Mouse (Mus musculus) neural tube, embryonic 12.5 days (tissue): ENCODE data around the gene Gm49383. TPM values are rescaled to one million over a fixed set of nuclear protein-coding genes. Genes with fewer than 3 reads are reported as not detected.

Experiments
- ATAC-seq: fragments of 200-750 bp; cut with Nextera tagmentation; 2 replicates; pipeline ENCODE4 v1.8.0; 2017; ENCODE audit warnings: low read depth, mild to moderate bottlenecking, moderate TSS enrichment, moderate library complexity; ENCODE audit not compliant: low FRiP score
- H3K27ac ChIP-seq: fragments of 300-500 bp; sonication (generic); 2 replicates; pipeline ENCODE4 v1.5.1; 2016
- H3K27me3 ChIP-seq: fragments of 300-500 bp; sonication (generic); replicated peaks from 2 replicates; pipeline ENCODE4 v1.6.1; 2016; ENCODE audit warnings: mild to moderate bottlenecking
- H3K36me3 ChIP-seq: fragments of 300-500 bp; sonication (generic); 2 replicates; pipeline ENCODE4 v1.6.1; 2016; ENCODE audit warnings: mild to moderate bottlenecking
- H3K4me1 ChIP-seq: fragments of 300-500 bp; sonication (generic); 2 replicates; pipeline ENCODE4 v1.6.1; 2016
- H3K4me2 ChIP-seq: fragments of 300-500 bp; sonication (generic); replicated peaks from 2 replicates; pipeline ENCODE4 v1.6.1; 2016; ENCODE audit warnings: mild to moderate bottlenecking
- H3K4me3 ChIP-seq: fragments of 300-500 bp; sonication (generic); 2 replicates; pipeline ENCODE4 v1.5.1; 2016
- H3K9ac ChIP-seq: fragments of 300-500 bp; sonication (generic); 2 replicates; pipeline ENCODE4 v1.6.1; 2016; ENCODE audit warnings: mild to moderate bottlenecking
- H3K9me3 ChIP-seq: fragments of 300-500 bp; sonication (generic); 2 replicates; pipeline ENCODE4 v1.6.1; 2016; ENCODE audit warnings: mild to moderate bottlenecking
- WGBS: fragments of 180-500 bp; shearing (Covaris S2); methylation state at CpG from one replicate; pipeline ENCODE4 v1.1.7; 2016; 5-methylcytosine and 5-hydroxymethylcytosine counted together
- microRNA-seq: library from miRNA; unstranded; fragments of <30 nt; microRNA quantifications from one replicate; pipeline ENCODE4, GENCODE M21; 2017
- polyA plus RNA-seq: library from polyadenylated mRNA; unstranded; fragments of >200 nt; fragmentation: Nextera tagmentation; extraction: Ambion mirVana; gene quantifications from 2 replicates; pipeline ENCODE4 v1.2.1, GENCODE M21; 2016

Gene Gm49383
- polyA plus RNA-seq, 1 experiment from 2014 or later = 26.6 TPM

GRCm38 (mm10) chr12:69157107-69157506 lies 39.8 kb downstream of the Gm49383 start:
- WGBS = 95% methylated on average over 2 of the region's 2 CpGs
- H3K4me2 ChIP-seq = 0 out of 2 replicates have a peak overlapping the region, but pooled peaks have one; percentile 71
- no peak overlapping the region for H3K9ac ChIP-seq
- peaks cover 5% of the 10 kb centered on the region for H3K4me1 ChIP-seq
- no peak overlapping the region for H3K4me3 ChIP-seq
- no peaks in the 10 kb centered on the region for H3K27me3 ChIP-seq
- H3K27ac ChIP-seq = no peak overlapping the region
- no peak for ATAC-seq
- no peaks in the 10 kb centered on the region for H3K9me3 ChIP-seq
- H3K36me3 ChIP-seq = peaks cover 17% of the 10 kb centered on the region

DNA sequence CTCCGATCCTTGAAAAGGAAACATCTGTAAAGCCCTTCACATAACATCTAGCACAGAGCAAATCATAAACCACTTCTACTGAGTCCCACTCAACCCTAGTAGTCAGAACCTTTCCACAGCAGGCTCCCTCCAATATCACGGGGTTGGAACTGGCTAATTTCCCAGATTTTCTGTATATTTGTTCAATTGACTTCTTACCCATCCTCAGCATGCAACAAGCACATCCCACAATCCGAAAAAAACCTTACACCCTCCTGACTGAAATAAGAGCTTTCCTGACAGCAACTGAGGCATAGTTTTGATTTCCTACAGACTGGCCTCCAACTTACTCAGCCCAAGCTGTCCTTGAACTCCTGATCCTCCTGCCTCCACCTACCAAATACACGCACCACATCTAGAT lies 40.5 kb downstream of the Gm49383 start:
- no peak for ATAC-seq
- H3K9me3 ChIP-seq = no peaks in the 10 kb centered on the region
- no peaks in the 10 kb centered on the region for H3K27me3 ChIP-seq
- no peak overlapping the region for H3K4me2 ChIP-seq
- H3K4me3 ChIP-seq = no peak overlapping the region
- peaks cover 5% of the 10 kb centered on the region for H3K4me1 ChIP-seq
- no peak overlapping the region for H3K27ac ChIP-seq
- peaks cover 17% of the 10 kb centered on the region for H3K36me3 ChIP-seq
- WGBS = 85% methylated on average over 4 of the region's 4 CpGs
- no peak overlapping the region for H3K9ac ChIP-seq

GRCm38 (mm10) chr12:69155923-69156322 lies 41.0 kb downstream of the Gm49383 start:
- Histone ChIP-seq H3K27me3 (no peaks in the 10 kb centered on the region), H3K9me3 (no peaks in the 10 kb centered on the region), H3K9ac (no peak overlapping the region), H3K4me1 (peaks cover 5% of the 10 kb centered on the region), H3K4me3 (no peak overlapping the region), H3K27ac (no peak overlapping the region), H3K4me2 (no peak overlapping the region), H3K36me3 (peaks cover 17% of the 10 kb centered on the region)
- ATAC-seq = no peak
- 86% methylated on average over 2 of the region's 2 CpGs for WGBS

GRCm38 (mm10) chr12:69150049-69150448 lies 46.9 kb downstream of the Gm49383 start:
- Histone ChIP-seq H3K4me2 (no peak overlapping the region), H3K9me3 (no peaks in the 10 kb centered on the region), H3K4me1 (no peaks in the 10 kb centered on the region), H3K9ac (no peak overlapping the region), H3K27ac (no peak overlapping the region), H3K27me3 (no peaks in the 10 kb centered on the region), H3K36me3 (no peaks in the 10 kb centered on the region), H3K4me3 (no peak overlapping the region)
- WGBS = 67% methylated on average over 13 of the region's 13 CpGs
- ATAC-seq = no peak

GRCm38 (mm10) chr12:69147166-69147735 lies 49.7 kb downstream of the Gm49383 start:
- no peak overlapping the region for H3K4me2 ChIP-seq
- no peaks in the 10 kb centered on the region for H3K36me3 ChIP-seq
- no peak overlapping the region for H3K9ac ChIP-seq
- no peaks in the 10 kb centered on the region for H3K9me3 ChIP-seq
- H3K27ac ChIP-seq = no peak overlapping the region
- H3K4me1 ChIP-seq = no peaks in the 10 kb centered on the region
- no peak overlapping the region for H3K4me3 ChIP-seq
- WGBS = 90% methylated on average over 5 of the region's 5 CpGs
- no peaks in the 10 kb centered on the region for H3K27me3 ChIP-seq
- ATAC-seq = no peak

DNA sequence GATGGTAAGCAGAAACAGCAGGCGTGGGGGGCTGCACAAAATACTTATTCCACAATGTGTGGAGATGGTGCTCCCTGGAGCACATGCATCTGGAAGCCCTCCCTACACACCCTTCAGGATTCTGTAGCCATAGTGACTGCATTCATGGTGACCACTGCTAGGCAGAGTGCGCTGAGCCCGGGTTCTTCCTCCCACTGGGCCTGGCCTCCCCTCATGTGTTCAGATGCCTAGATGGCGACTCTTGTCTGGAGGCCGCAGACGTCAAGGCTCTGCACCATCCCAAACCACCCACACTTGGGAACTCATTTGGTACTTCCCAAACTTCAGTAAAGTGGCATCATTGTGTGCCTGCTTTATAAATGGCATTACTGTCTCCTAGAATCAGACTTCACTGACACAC lies 53.4 kb downstream of the Gm49383 start:
- Histone ChIP-seq H3K4me2 (no peak overlapping the region), H3K9ac (no peak overlapping the region), H3K27ac (no peak overlapping the region), H3K4me3 (no peak overlapping the region), H3K9me3 (no peaks in the 10 kb centered on the region), H3K36me3 (no peaks in the 10 kb centered on the region), H3K4me1 (no peaks in the 10 kb centered on the region), H3K27me3 (no peaks in the 10 kb centered on the region)
- 76% methylated on average over 6 of the region's 6 CpGs for WGBS
- ATAC-seq = no peak

- H3K27me3 ChIP-seq = no peaks in the 10 kb centered on the region
- H3K27ac ChIP-seq = no peak overlapping the region
- ATAC-seq = no peak
Measured at GRCm38 (mm10) chr12:69139841-69140240, 57.1 kb downstream of the Gm49383 start.

GRCm38 (mm10) chr12:69139201-69139600 lies 57.7 kb downstream of the Gm49383 start:
- Histone ChIP-seq H3K9me3 (no peaks in the 10 kb centered on the region), H3K4me1 (no peaks in the 10 kb centered on the region), H3K27ac (no peak overlapping the region), H3K27me3 (no peaks in the 10 kb centered on the region), H3K9ac (no peak overlapping the region), H3K36me3 (no peaks in the 10 kb centered on the region), H3K4me3 (no peak overlapping the region), H3K4me2 (no peak overlapping the region)
- 91% methylated on average over 3 of the region's 3 CpGs for WGBS
- no peak for ATAC-seq

More at GRCm38 (mm10) chr12:69139841-69140240, 57.1 kb downstream of the Gm49383 start:
- Histone ChIP-seq H3K9me3 (no peaks in the 10 kb centered on the region), H3K4me3 (no peak overlapping the region), H3K4me1 (no peaks in the 10 kb centered on the region), H3K4me2 (no peak overlapping the region), H3K36me3 (no peaks in the 10 kb centered on the region), H3K9ac (no peak overlapping the region)
- WGBS = 89% methylated on average over 7 of the region's 7 CpGs

Small RNA genes lying within 50 kb of the gene (microRNA-seq; reads per million reads assigned to microRNA genes)
- gene Gm47287 (not detected), gene Gm47295 (0.87 reads per million)

Other genes starting within 250 kb of the Gm49383 start
- gene Rps29, start 37.9 kb downstream of the Gm49383 start, polyA plus RNA-seq = 1,233 and 1,267 TPM in 2 replicates
- gene Lrr1, start 28.3 kb downstream of the Gm49383 start, polyA plus RNA-seq = 13.8 and 17.4 TPM in 2 replicates
- 443 and 444 TPM in 2 replicates for gene Rpl36al, start 13.0 kb downstream of the Gm49383 start, polyA plus RNA-seq
- 50.7 and 51.2 TPM in 2 replicates for gene Mgat2, start 12.9 kb downstream of the Gm49383 start, polyA plus RNA-seq
- gene Dnaaf2, start 1.3 kb upstream of the Gm49383 start, polyA plus RNA-seq = 11.7 and 12.1 TPM in 2 replicates
- 21.0 and 22.7 TPM in 2 replicates for gene Gm49384, start 7.2 kb upstream of the Gm49383 start, polyA plus RNA-seq
- 14.0 and 15.6 TPM in 2 replicates for gene Pole2, start 31.1 kb upstream of the Gm49383 start, polyA plus RNA-seq
- 5.7 TPM in 2 replicates for gene Klhdc1, start 44.1 kb upstream of the Gm49383 start, polyA plus RNA-seq
- gene Klhdc2, start 99.6 kb upstream of the Gm49383 start, polyA plus RNA-seq = 286 TPM in 2 replicates
- gene Nemf, start 160.1 kb upstream of the Gm49383 start, polyA plus RNA-seq = 89.2 and 96.3 TPM in 2 replicates
- 57.6 and 60.3 TPM in 2 replicates for gene Arf6, start 175.0 kb upstream of the Gm49383 start, polyA plus RNA-seq
- 2.0 and 2.4 TPM in 2 replicates for gene Gm9887, start 175.4 kb upstream of the Gm49383 start, polyA plus RNA-seq